Mouse (Mus musculus): ENCODE measurements around the gene 4930579G24Rik. TPM values are rescaled to one million over a fixed set of nuclear protein-coding genes. Genes with fewer than 3 reads are reported as not detected.

4930579G24Rik gene
- 6.2 and 6.4 TPM in 2 replicates for polyA plus RNA-seq (2011; ENCODE audit: insufficient read depth, insufficient read length, low replicate concordance, missing spikeins)

DNA sequence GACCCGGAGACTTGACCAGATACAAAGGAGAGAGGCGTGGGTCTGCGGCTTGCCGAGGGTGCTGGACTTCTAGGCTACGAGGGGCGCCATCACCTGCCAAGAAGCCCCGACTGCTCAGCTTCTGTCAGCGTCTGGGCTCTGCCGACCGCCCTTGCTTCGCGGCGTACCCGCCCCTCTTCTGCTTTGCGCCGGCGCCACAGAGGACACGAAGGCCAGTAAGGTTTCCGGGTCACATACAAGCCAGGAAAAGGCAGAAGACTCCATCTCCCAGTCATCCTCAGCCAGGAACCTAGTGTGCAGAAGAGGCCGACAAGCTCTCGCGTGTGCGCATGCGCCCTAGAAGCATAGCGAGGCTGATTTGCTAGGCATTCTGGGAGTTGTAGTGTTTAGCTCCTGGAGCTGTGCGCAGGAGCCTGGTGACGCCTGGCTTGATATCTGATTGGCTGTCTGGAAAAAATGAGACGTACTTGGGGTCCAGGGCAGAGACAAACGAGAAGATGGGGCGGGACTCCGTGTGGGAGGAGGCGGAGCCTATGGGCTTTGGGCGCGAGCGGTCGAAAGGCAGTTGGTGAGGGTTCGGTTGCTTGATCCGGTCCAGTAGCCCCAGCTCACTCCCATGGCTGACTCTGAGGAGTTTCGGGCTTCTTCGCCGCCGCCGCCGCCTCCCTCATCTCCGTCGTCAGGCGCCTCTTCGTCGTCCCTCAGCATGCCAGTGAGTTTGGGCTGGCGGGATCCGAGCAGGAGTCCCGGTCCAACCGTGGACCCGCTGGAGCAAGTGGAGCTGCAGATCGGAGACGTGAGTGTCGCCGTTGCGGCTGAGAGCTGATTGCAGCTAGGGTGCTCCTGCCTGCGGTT, at the start of gene 4930579G24Rik:
Gene 4930579G24Rik (plus strand): TSS at position 519 of the 855 bp plus-strand sequence.
- no peak for TF ChIP-seq CTCF (IDR thresholded peaks at IDR 0.05; ENCODE audit: control insufficient read depth, insufficient read depth, low read length)
- TF ChIP-seq POLR2A (IDR thresholded peaks at IDR 0.05; ENCODE audit: borderline replicate concordance, control insufficient read depth, low read depth, low read length) = peak; percentile 87
- WGBS = under 1% methylated on average over 60 of the region's 60 CpGs
- Histone ChIP-seq H3K4me1 (ENCODE audit: control insufficient read depth, insufficient read depth, low read length) (no peaks in the 10 kb centered on the region), H3K27ac (ENCODE audit: control insufficient read depth, insufficient read depth, low read depth, low read length, poor library complexity) (peak within 1 kb of the TSS; percentile 60), H3K4me3 (replicated peaks; ENCODE audit: control insufficient read depth, low read depth, low read length) (peak within 1 kb of the TSS; percentile 89)

GRCm38 (mm10) chr3:79579891-79580575, 48.8 kb upstream of the 4930579G24Rik start:
- no peak for TF ChIP-seq POLR2A (IDR thresholded peaks at IDR 0.05; ENCODE audit: borderline replicate concordance, control insufficient read depth, low read depth, low read length)
- no peak for TF ChIP-seq CTCF (IDR thresholded peaks at IDR 0.05; ENCODE audit: control insufficient read depth, insufficient read depth, low read length)
- Histone ChIP-seq H3K4me3 (replicated peaks; ENCODE audit: control insufficient read depth, low read depth, low read length) (no peak overlapping the region), H3K27ac (ENCODE audit: control insufficient read depth, insufficient read depth, low read depth, low read length, poor library complexity) (no peak overlapping the region), H3K4me1 (ENCODE audit: control insufficient read depth, insufficient read depth, low read length) (no peaks in the 10 kb centered on the region)
- WGBS = 60% methylated on average over 5 of the region's 5 CpGs

- Histone ChIP-seq H3K4me1 (ENCODE audit: control insufficient read depth, insufficient read depth, low read length) (peaks cover 1% of the 10 kb centered on the region; the same call in 1 of the 2 replicates), H3K27ac (ENCODE audit: control insufficient read depth, insufficient read depth, low read depth, low read length, poor library complexity) (no peak overlapping the region), H3K4me3 (replicated peaks; ENCODE audit: control insufficient read depth, low read depth, low read length) (no peak overlapping the region)
- TF ChIP-seq CTCF (IDR thresholded peaks at IDR 0.05; ENCODE audit: control insufficient read depth, insufficient read depth, low read length) = peak; percentile 97
- no peak for TF ChIP-seq POLR2A (IDR thresholded peaks at IDR 0.05; ENCODE audit: borderline replicate concordance, control insufficient read depth, low read depth, low read length)
- 2% methylated on average over 6 of the region's 6 CpGs for WGBS
Measured at GRCm38 (mm10) chr3:79586804-79587203, 42.1 kb upstream of the 4930579G24Rik start.

- Histone ChIP-seq H3K4me3 (replicated peaks; ENCODE audit: control insufficient read depth, low read depth, low read length) (no peak overlapping the region), H3K27ac (ENCODE audit: control insufficient read depth, insufficient read depth, low read depth, low read length, poor library complexity) (no peak overlapping the region), H3K4me1 (ENCODE audit: control insufficient read depth, insufficient read depth, low read length) (peaks cover 1% of the 10 kb centered on the region; the same call in 1 of the 2 replicates)
- TF ChIP-seq CTCF (IDR thresholded peaks at IDR 0.05; ENCODE audit: control insufficient read depth, insufficient read depth, low read length) (no peak), POLR2A (IDR thresholded peaks at IDR 0.05; ENCODE audit: borderline replicate concordance, control insufficient read depth, low read depth, low read length) (no peak)
- 76% methylated on average over 2 of the region's 2 CpGs for WGBS
Measured at GRCm38 (mm10) chr3:79589671-79590070, 39.2 kb upstream of the 4930579G24Rik start.

GRCm38 (mm10) chr3:79590863-79591792, 37.8 kb upstream of the 4930579G24Rik start, which contains the start of gene Ppid:
Gene Ppid (plus strand): TSS chr3:79591342.
- WGBS = 3% methylated on average over 63 of the region's 63 CpGs
- TF ChIP-seq CTCF (IDR thresholded peaks at IDR 0.05; ENCODE audit: control insufficient read depth, insufficient read depth, low read length) = no peak
- TF ChIP-seq POLR2A (IDR thresholded peaks at IDR 0.05; ENCODE audit: borderline replicate concordance, control insufficient read depth, low read depth, low read length) = peak; percentile 79; the same call in 1 of the 2 replicates
- H3K27ac ChIP-seq (ENCODE audit: control insufficient read depth, insufficient read depth, low read depth, low read length, poor library complexity) = peak within 1 kb of the TSS; percentile 48

DNA sequence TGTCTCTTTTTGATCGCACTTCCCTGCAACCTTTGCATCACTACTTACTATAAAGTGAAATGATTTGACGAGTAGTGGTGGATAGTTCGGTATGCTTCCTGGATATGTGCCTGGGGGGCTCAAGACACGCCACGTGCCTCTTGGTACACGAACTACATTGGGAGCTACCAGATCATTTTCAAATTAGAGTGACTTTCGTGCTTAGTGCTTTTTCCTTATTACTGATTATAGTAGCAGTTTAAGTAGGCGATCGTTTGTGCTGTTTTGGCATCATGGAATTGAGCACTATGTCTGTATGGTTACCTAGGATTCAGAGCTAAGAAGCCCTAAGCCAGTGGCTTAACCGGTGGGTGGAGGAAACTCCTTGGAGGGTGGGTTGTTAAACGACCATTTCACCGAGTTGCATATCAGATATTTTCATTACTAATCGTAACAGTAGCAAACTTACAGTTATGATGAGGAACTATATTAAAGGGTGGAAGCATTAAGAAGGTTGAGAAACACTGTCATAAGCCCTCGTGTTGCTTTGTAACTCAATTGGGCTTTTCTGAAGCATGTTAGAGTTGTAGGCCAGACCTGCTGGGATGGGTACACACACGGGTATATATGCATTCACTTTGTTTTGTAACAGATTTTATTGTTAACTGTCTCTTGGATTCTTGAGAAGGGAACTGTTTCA, 36.9 kb upstream of the 4930579G24Rik start:
- H3K4me1 ChIP-seq (ENCODE audit: control insufficient read depth, insufficient read depth, low read length) = peaks cover under 1% of the 10 kb centered on the region; the same call in 1 of the 2 replicates
- TF ChIP-seq CTCF (IDR thresholded peaks at IDR 0.05; ENCODE audit: control insufficient read depth, insufficient read depth, low read length) (no peak), POLR2A (IDR thresholded peaks at IDR 0.05; ENCODE audit: borderline replicate concordance, control insufficient read depth, low read depth, low read length) (no peak)
- H3K4me3 ChIP-seq (replicated peaks; ENCODE audit: control insufficient read depth, low read depth, low read length) = peak overlapping the region; percentile 86
- under 1% methylated on average over 15 of the region's 15 CpGs for WGBS
- peak overlapping the region; percentile 48 for H3K27ac ChIP-seq (ENCODE audit: control insufficient read depth, insufficient read depth, low read depth, low read length, poor library complexity)

More at GRCm38 (mm10) chr3:79590863-79591792, 37.8 kb upstream of the 4930579G24Rik start, which contains the start of gene Ppid:
- Histone ChIP-seq H3K4me1 (ENCODE audit: control insufficient read depth, insufficient read depth, low read length) (peaks cover 1% of the 10 kb centered on the region; the same call in 1 of the 2 replicates), H3K4me3 (replicated peaks; ENCODE audit: control insufficient read depth, low read depth, low read length) (peak within 1 kb of the TSS; percentile 86)

- Histone ChIP-seq H3K4me3 (replicated peaks; ENCODE audit: control insufficient read depth, low read depth, low read length) (no peak overlapping the region), H3K27ac (ENCODE audit: control insufficient read depth, insufficient read depth, low read depth, low read length, poor library complexity) (no peak overlapping the region), H3K4me1 (ENCODE audit: control insufficient read depth, insufficient read depth, low read length) (no peaks in the 10 kb centered on the region; the same call in 1 of the 2 replicates)
- 84% methylated on average over 7 of the region's 7 CpGs for WGBS
- TF ChIP-seq POLR2A (IDR thresholded peaks at IDR 0.05; ENCODE audit: borderline replicate concordance, control insufficient read depth, low read depth, low read length) (no peak), CTCF (IDR thresholded peaks at IDR 0.05; ENCODE audit: control insufficient read depth, insufficient read depth, low read length) (no peak)
Measured at GRCm38 (mm10) chr3:79595468-79595867, 33.4 kb upstream of the 4930579G24Rik start.
